Mouse (Mus musculus) sigmoid colon, adult 10 weeks (tissue): ENCODE data around the gene Hsd11b2. TPM values are rescaled to one million over a fixed set of nuclear protein-coding genes. Genes with fewer than 3 reads are reported as not detected.

Source experiments
- polyA plus RNA-seq: library from polyadenylated mRNA; stranded (reverse); fragments of 350-450 nt; fragmentation: Illumina TruSeq; extraction: RNeasy Lipid Tissue Mini Kit (QIAGEN cat#74804); gene quantifications from one replicate; pipeline ENCODE4 v1.2.3, GENCODE M21; 2014; ENCODE audit warnings: low read depth, low replicate concordance

Gene Hsd11b2
- polyA plus RNA-seq = 68.5 TPM

DNA sequence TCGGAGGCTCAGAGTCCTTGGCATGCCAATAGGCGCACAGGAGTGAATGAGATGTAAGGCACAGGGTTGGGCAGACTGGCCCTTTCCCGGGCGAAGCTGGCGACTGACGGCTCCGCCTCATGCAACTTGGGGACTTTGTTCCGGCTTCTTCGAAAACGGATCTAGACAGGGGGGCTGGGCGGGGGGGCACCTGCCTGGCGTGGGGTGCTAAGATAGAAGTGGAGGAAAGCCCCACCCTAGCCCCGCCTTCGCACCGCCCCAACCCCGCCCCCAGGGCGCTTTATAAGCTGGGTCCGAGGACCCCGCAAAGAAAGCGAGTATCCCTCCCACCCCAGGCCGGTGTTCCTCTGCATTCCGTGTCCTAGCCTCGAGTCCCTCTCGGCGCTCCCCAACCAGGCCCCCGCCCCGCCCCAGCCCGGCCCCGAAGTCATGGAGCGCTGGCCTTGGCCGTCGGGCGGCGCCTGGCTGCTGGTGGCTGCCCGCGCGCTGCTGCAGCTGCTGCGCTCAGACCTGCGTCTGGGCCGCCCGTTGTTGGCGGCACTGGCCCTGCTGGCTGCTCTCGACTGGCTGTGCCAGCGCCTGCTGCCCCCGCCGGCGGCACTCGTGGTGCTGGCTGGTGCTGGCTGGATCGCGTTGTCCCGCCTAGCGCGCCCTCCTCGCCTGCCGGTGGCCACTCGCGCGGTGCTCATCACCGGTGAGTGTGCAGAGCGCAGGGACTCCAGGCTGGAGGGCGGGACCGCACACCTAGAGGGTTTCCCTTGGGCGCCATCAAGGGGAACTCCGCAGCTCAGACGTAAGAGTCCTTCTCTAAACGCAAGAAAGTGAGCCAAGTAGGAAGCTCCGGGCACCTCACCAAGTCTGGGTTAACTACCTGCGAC, at the start of gene Hsd11b2:
TSS of gene Hsd11b2 (plus strand) at position 320 of the 878 bp plus-strand sequence.

DNA sequence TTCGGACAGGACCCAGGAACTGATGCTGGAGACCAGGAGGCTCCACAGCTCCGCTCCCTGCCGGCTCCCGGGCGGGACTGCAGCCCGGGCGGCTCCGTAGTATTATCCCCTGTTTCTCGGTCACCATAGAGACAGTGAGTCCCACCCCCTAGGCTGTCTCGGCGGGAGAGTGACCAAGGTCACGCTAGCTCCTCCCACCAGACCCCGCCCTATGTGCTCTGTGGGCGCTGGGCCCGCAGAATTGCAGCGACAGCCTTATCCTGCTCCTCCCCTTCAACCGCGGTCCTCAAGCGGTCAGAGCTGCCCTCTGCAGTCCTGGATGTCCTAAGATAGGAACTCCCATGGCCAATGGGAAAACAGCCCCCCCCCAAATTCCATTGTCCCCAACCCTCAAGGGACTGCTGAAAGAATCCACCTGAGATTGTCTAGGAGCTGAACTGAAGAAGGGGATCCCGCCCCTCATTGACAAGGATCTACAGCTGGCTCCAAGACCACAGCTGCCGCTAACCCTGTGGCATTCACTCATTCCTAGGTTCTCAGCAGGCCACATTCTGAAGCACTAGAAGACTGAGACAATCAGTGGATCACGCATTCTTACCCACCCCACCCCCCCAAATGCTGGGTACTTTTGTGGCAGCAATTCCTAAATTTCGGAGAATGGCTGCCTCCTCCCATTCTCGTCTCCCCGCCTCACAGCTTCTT, 47.1 kb upstream of the Hsd11b2 start, which contains the start of gene Tppp3:
TSS of gene Tppp3 (minus strand) at position 213 of the 702 bp plus-strand sequence.

DNA sequence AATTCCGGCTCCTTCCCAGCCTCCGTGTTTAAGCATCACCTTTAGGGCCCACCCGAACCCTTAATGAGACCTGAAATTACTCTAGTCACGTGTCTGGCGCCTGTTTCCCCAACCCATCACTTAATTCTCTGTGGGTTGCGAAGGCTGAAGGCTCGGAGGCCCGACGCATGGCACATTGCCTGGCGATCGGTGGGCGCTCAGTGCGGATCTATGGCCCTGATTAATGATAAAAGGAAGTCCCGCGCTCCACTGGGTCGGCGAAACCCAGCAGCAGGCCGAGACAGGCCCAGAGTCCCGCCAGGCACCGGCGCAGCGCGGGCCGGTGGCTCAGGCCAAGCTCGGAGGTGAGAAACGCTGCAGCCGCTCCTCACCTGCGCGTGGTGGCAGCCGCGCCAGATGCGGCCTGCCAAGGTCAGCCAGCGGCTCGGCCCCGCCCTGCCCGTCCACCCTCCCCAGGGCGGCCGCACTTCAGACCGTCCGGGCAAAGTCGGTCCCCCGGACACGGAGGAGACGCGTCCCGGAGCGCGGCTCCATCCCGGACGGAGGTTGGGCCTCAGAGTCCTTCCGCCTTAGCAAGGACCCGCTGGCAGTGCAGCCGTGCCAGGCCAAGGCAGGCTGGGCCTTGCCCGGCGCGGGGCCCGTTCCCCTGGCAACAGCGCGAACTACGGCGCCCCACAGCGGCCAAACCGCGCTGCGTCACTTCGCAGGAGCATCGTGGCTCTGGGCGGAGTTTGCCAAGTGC, 21.9 kb upstream of the Hsd11b2 start, which contains the start of gene Zdhhc1:
TSS of gene Zdhhc1 (minus strand) at position 464 of the 742 bp plus-strand sequence.

DNA sequence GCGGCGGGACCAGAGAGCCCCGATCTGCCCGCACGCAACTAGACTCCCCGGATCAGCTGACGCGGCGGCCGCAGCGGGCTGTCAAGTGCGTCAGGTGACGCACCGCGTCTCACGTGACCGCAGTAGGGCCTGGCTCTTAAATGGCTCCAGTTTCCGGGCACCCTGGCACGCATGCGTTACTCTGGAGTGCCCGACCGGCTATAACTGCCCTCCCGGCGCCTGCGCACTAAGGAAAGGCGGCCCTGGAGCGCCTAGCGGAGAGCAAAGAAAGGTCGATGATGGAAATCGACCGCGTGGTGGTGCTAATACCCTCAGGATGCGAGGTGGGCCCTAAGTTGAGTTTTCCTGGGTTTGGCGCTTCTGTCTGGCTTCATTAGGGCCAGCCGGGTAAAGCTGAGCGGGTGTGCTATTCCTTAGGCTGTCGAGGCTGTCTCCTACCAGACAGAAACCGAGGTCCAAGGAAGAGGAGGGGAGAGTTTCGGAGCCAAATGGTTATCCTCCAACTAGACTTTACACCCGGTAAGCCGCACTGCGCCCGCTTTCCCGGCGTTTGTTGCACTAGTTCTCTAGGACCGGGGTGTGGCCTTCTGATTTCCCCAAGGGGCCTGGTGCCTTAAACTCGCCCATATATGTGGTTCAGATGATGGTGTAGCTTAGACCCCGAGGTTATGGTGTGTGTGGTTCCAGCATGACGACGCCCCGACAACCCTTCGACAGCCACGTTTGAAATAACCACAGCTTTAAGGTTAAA, 47.6 kb downstream of the Hsd11b2 start, which contains the start of gene Atp6v0d1:
TSS of gene Atp6v0d1 (minus strand) at position 96 of the 751 bp plus-strand sequence.

Other genes with a start within 250 kb of the Hsd11b2 start
- not detected for gene Hsf4, start 249.0 kb upstream of the Hsd11b2 start, polyA plus RNA-seq
- gene Nol3, start 242.6 kb upstream of the Hsd11b2 start, polyA plus RNA-seq = 0.50 TPM
- 1.3 TPM for gene 4931428F04Rik, start 228.9 kb upstream of the Hsd11b2 start, polyA plus RNA-seq
- gene Exoc3l, start 222.7 kb upstream of the Hsd11b2 start, polyA plus RNA-seq = not detected
- gene E2f4, start 221.1 kb upstream of the Hsd11b2 start, polyA plus RNA-seq = 9.1 TPM
- gene Elmo3, start 213.2 kb upstream of the Hsd11b2 start, polyA plus RNA-seq = 6.4 TPM
- gene Lrrc29, start 192.5 kb upstream of the Hsd11b2 start, polyA plus RNA-seq = 0.13 TPM
- gene Tmem208, start 192.4 kb upstream of the Hsd11b2 start, polyA plus RNA-seq = 10.0 TPM
- 0.28 TPM for gene Fhod1, start 170.8 kb upstream of the Hsd11b2 start, polyA plus RNA-seq
- 0.09 TPM for gene Slc9a5, start 169.9 kb upstream of the Hsd11b2 start, polyA plus RNA-seq
- not detected for gene Plekhg4, start 145.5 kb upstream of the Hsd11b2 start, polyA plus RNA-seq
- gene Kctd19, start 105.3 kb upstream of the Hsd11b2 start, polyA plus RNA-seq = not detected
- not detected for gene Lrrc36, start 105.2 kb upstream of the Hsd11b2 start, polyA plus RNA-seq
- gene Tppp3, start 47.2 kb upstream of the Hsd11b2 start, polyA plus RNA-seq = 1.1 TPM
- gene Zdhhc1, start 21.9 kb upstream of the Hsd11b2 start, polyA plus RNA-seq = 3.8 TPM
- gene Atp6v0d1, start 47.3 kb downstream of the Hsd11b2 start, polyA plus RNA-seq = 23.0 TPM
- 0.98 TPM for gene Ripor1, start 86.5 kb downstream of the Hsd11b2 start, polyA plus RNA-seq
- 95.5 TPM for gene Ctcf, start 117.8 kb downstream of the Hsd11b2 start, polyA plus RNA-seq
- not detected for gene Agrp, start 118.6 kb downstream of the Hsd11b2 start, polyA plus RNA-seq
- gene Carmil2, start 167.5 kb downstream of the Hsd11b2 start, polyA plus RNA-seq = 0.50 TPM
- gene Acd, start 182.3 kb downstream of the Hsd11b2 start, polyA plus RNA-seq = 1.4 TPM
- not detected for gene Pard6a, start 182.4 kb downstream of the Hsd11b2 start, polyA plus RNA-seq
- not detected for gene 4933405L10Rik, start 188.9 kb downstream of the Hsd11b2 start, polyA plus RNA-seq
- 0.16 TPM for gene Enkd1, start 189.5 kb downstream of the Hsd11b2 start, polyA plus RNA-seq
- gene Gfod2, start 239.9 kb downstream of the Hsd11b2 start, polyA plus RNA-seq = 0.16 TPM